Mouse (Mus musculus) stomach, embryonic 14.5 days (tissue): ENCODE measurements around the gene Galnt7. TPM values are rescaled to one million over a fixed set of nuclear protein-coding genes. Genes with fewer than 3 reads are reported as not detected.

Experiments
- ATAC-seq: fragments of 200-750 bp; cut with Nextera tagmentation; 2 replicates; pipeline ENCODE4 v1.8.0; 2017; ENCODE audit warnings: low read depth, moderate TSS enrichment; ENCODE audit not compliant: insufficient number of reproducible peaks, insufficient read depth, low FRiP score
- H3K27ac ChIP-seq: fragments of 300-500 bp; sonication (generic); 2 replicates; pipeline ENCODE4 v1.5.1; 2014; ENCODE audit warnings: mild to moderate bottlenecking, low read length, moderate library complexity, mixed read lengths
- H3K27me3 ChIP-seq: fragments of 300-500 bp; sonication (generic); 2 replicates; pipeline ENCODE4 v1.6.1; 2014; ENCODE audit warnings: low read length, control low read depth, mixed read lengths; ENCODE audit not compliant: control insufficient read depth, insufficient read depth
- H3K36me3 ChIP-seq: fragments of 300-500 bp; sonication (generic); 2 replicates; pipeline ENCODE4 v1.6.1; 2014; ENCODE audit warnings: mild to moderate bottlenecking, control low read depth, low read length, moderate library complexity, mixed read lengths; ENCODE audit not compliant: control insufficient read depth, insufficient read depth
- H3K4me1 ChIP-seq: fragments of 300-500 bp; sonication (generic); 2 replicates; pipeline ENCODE4 v1.6.1; 2014; ENCODE audit warnings: low read length, control low read depth, mixed read lengths; ENCODE audit not compliant: control insufficient read depth, insufficient read depth
- H3K4me2 ChIP-seq: fragments of 300-500 bp; sonication (generic); replicated peaks from 2 replicates; pipeline ENCODE4 v1.6.1; 2014; ENCODE audit warnings: low read depth, low read length, control low read depth
- H3K4me3 ChIP-seq: fragments of 300-500 bp; sonication (generic); 2 replicates; pipeline ENCODE4 v1.5.1; 2014; ENCODE audit warnings: low read depth, low read length, control low read depth
- H3K9ac ChIP-seq: fragments of 300-500 bp; sonication (generic); replicated peaks from 2 replicates; pipeline ENCODE4 v1.6.1; 2014; ENCODE audit warnings: low read depth, mild to moderate bottlenecking, control low read depth, low read length, moderate library complexity, mixed read lengths
- H3K9me3 ChIP-seq: fragments of 300-500 bp; sonication (generic); 2 replicates; pipeline ENCODE4 v1.6.1; 2016; ENCODE audit warnings: low read depth, low read length, control low read depth; ENCODE audit not compliant: control insufficient read depth
- WGBS: fragments of 180-500 bp; shearing (Covaris S2); extraction: QIAGEN DNeasy Blood & Tissue Kit; methylation state at CpG from one replicate; pipeline ENCODE4 v1.1.7; 2014; 5-methylcytosine and 5-hydroxymethylcytosine counted together
- polyA plus RNA-seq: library from polyadenylated mRNA; unstranded; fragments of >200 nt; fragmentation: Nextera tagmentation; extraction: Ambion mirVana; gene quantifications from 2 replicates; pipeline ENCODE4 v1.2.1, GENCODE M21; 2014

The Galnt7 gene
- polyA plus RNA-seq, 1 experiment from 2014 or later = 35.5 TPM

GRCm38 (mm10) chr8:57503641-57504040, 149.2 kb downstream of the Galnt7 start:
- Histone ChIP-seq H3K4me1 (peaks cover 5% of the 10 kb centered on the region; the same call in 1 of the 2 replicates), H3K4me3 (no peak overlapping the region), H3K9ac (no peak overlapping the region), H3K27ac (no peak overlapping the region), H3K9me3 (no peaks in the 10 kb centered on the region), H3K36me3 (no peaks in the 10 kb centered on the region), H3K27me3 (no peaks in the 10 kb centered on the region), H3K4me2 (no peak overlapping the region)
- WGBS = 62% methylated on average over 5 of the region's 5 CpGs
- no peak for ATAC-seq

- Histone ChIP-seq H3K4me2 (peak overlapping the region; percentile 15), H3K9me3 (no peaks in the 10 kb centered on the region), H3K36me3 (no peaks in the 10 kb centered on the region), H3K27me3 (no peaks in the 10 kb centered on the region), H3K9ac (no peak overlapping the region), H3K4me1 (peaks cover 5% of the 10 kb centered on the region; the same call in 1 of the 2 replicates), H3K4me3 (no peak overlapping the region), H3K27ac (no peak overlapping the region)
- 31% methylated on average over 17 of the region's 17 CpGs for WGBS
- ATAC-seq = peak; percentile 72; the same call in 1 of the 2 replicates
Observed at GRCm38 (mm10) chr8:57498847-57499511, 153.9 kb downstream of the Galnt7 start.

GRCm38 (mm10) chr8:57498494-57498846, 154.4 kb downstream of the Galnt7 start:
- Histone ChIP-seq H3K27ac (no peak overlapping the region), H3K9ac (no peak overlapping the region), H3K27me3 (no peaks in the 10 kb centered on the region), H3K36me3 (no peaks in the 10 kb centered on the region), H3K9me3 (no peaks in the 10 kb centered on the region), H3K4me3 (no peak overlapping the region), H3K4me1 (peaks cover 5% of the 10 kb centered on the region; the same call in 1 of the 2 replicates), H3K4me2 (peak overlapping the region; percentile 15; the same call in 1 of the 2 replicates)
- ATAC-seq = no peak; the same call in 1 of the 2 replicates
- WGBS = 45% methylated on average over 8 of the region's 8 CpGs

GRCm38 (mm10) chr8:57491873-57492272, 161.0 kb downstream of the Galnt7 start:
- no peak overlapping the region for H3K27ac ChIP-seq
- 93% methylated on average over 4 of the region's 4 CpGs for WGBS

GRCm38 (mm10) chr8:57489896-57490295, 162.9 kb downstream of the Galnt7 start:
- no peak overlapping the region for H3K9ac ChIP-seq
- H3K4me1 ChIP-seq = peaks cover 6% of the 10 kb centered on the region
- no peak overlapping the region for H3K4me2 ChIP-seq
- peak; percentile 19; the same call in 1 of the 2 replicates for ATAC-seq
- no peak overlapping the region for H3K27ac ChIP-seq
- no peaks in the 10 kb centered on the region for H3K27me3 ChIP-seq
- H3K4me3 ChIP-seq = no peak overlapping the region
- no peaks in the 10 kb centered on the region for H3K9me3 ChIP-seq
- no peaks in the 10 kb centered on the region for H3K36me3 ChIP-seq

More at GRCm38 (mm10) chr8:57491873-57492272, 161.0 kb downstream of the Galnt7 start:
- Histone ChIP-seq H3K36me3 (no peaks in the 10 kb centered on the region), H3K9me3 (no peaks in the 10 kb centered on the region), H3K27me3 (no peaks in the 10 kb centered on the region), H3K4me2 (no peak overlapping the region), H3K4me3 (no peak overlapping the region), H3K4me1 (no peaks in the 10 kb centered on the region), H3K9ac (no peak overlapping the region)
- no peak for ATAC-seq

- H3K27ac ChIP-seq = no peak overlapping the region
- H3K4me3 ChIP-seq = no peak overlapping the region
- H3K9ac ChIP-seq = no peak overlapping the region
- H3K4me2 ChIP-seq = no peak overlapping the region
- H3K4me1 ChIP-seq = peaks cover 6% of the 10 kb centered on the region
- H3K36me3 ChIP-seq = no peaks in the 10 kb centered on the region
- no peaks in the 10 kb centered on the region for H3K27me3 ChIP-seq
- 97% methylated on average over 1 of the region's 1 CpGs for WGBS
- no peak for ATAC-seq
- H3K9me3 ChIP-seq = no peaks in the 10 kb centered on the region
Observed at GRCm38 (mm10) chr8:57489366-57489765, 163.5 kb downstream of the Galnt7 start.

- peak; percentile 38; the same call in 1 of the 2 replicates for ATAC-seq
Observed at GRCm38 (mm10) chr8:57488312-57488765, 164.5 kb downstream of the Galnt7 start.

GRCm38 (mm10) chr8:57487441-57488155, 165.2 kb downstream of the Galnt7 start, which contains the start of gene Sap30:
Gene Sap30, minus strand, starts transcription at chr8:57487860.
- Histone ChIP-seq H3K4me3 (peak within 1 kb of the TSS; percentile 92), H3K27me3 (no peaks in the 10 kb centered on the region), H3K9me3 (no peaks in the 10 kb centered on the region), H3K4me2 (peak within 1 kb of the TSS; percentile 76), H3K9ac (peak within 1 kb of the TSS; percentile 92), H3K27ac (peak within 1 kb of the TSS; percentile 94), H3K4me1 (peaks cover 6% of the 10 kb centered on the region), H3K36me3 (peaks cover 3% of the 10 kb centered on the region; the same call in 1 of the 2 replicates)
- peak; percentile 97 for ATAC-seq
- under 1% methylated on average over 64 of the region's 66 CpGs for WGBS

More at GRCm38 (mm10) chr8:57488312-57488765, 164.5 kb downstream of the Galnt7 start:
- peak overlapping the region; percentile 76 for H3K4me2 ChIP-seq
- H3K4me1 ChIP-seq = peaks cover 6% of the 10 kb centered on the region
- H3K36me3 ChIP-seq = 0 out of 2 replicates have a peak, but pooled peaks cover 3% of the 10 kb centered on the region
- H3K27me3 ChIP-seq = no peaks in the 10 kb centered on the region
- peak overlapping the region; percentile 90 for H3K27ac ChIP-seq
- peak overlapping the region; percentile 92 for H3K4me3 ChIP-seq
- peak overlapping the region; percentile 45 for H3K9ac ChIP-seq
- WGBS = under 1% methylated on average over 25 of the region's 25 CpGs
- H3K9me3 ChIP-seq = no peaks in the 10 kb centered on the region
